Mouse (Mus musculus): ENCODE measurements around the gene Mrps12. TPM values are rescaled to one million over a fixed set of nuclear protein-coding genes. Genes with fewer than 3 reads are reported as not detected.

The Mrps12 gene
- polyA plus RNA-seq, 1 experiment from 2014 or later = 119 TPM

- H3K4me3 ChIP-seq (ENCODE audit: low read depth, low read length) = no peak overlapping the region
- H3K27me3 ChIP-seq (replicated peaks; ENCODE audit: control insufficient read depth, insufficient read depth, low read length) = no peaks in the 10 kb centered on the region
- H3K4me1 ChIP-seq (ENCODE audit: control insufficient read depth, insufficient read depth, low read length) = no peaks in the 10 kb centered on the region
- no peak overlapping the region for H3K4me2 ChIP-seq (ENCODE audit: low read depth, low read length)
- H3K9me3 ChIP-seq (ENCODE audit: control insufficient read depth, low read length) = no peaks in the 10 kb centered on the region
- H3K9ac ChIP-seq (ENCODE audit: low read depth, low read length) = no peak overlapping the region
- WGBS = 96% methylated on average over 2 of the region's 2 CpGs
- H3K27ac ChIP-seq (replicated peaks; ENCODE audit: low read depth, low read length) = no peak overlapping the region
- ATAC-seq (ENCODE audit: low read depth) (no peak), DNase-seq (ENCODE audit: low spot score) (no peak)
- peaks cover 6% of the 10 kb centered on the region for H3K36me3 ChIP-seq (ENCODE audit: control insufficient read depth, insufficient read depth, low read length)
Observed at GRCm38 (mm10) chr7:28724613-28725012, 17.0 kb downstream of the Mrps12 start.

DNA sequence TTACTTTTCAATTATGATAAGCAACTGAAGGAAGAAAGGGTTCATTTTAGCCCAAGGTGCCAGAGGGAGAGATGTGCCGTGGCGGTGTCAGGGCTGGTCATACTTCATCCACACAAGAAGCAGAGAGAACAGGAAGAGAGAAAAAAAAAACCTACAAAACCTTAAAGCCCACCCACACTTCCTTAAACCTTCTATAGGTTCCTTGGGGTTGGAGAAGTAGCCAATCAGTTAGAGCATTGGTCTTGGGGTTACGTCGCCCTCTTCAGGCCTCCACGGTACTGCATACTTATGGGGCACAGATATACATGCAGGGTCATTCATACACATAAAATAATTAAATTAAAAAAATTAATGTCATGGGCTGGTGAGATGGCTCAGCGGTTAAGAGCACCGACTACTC lies 19.5 kb downstream of the Mrps12 start:
- Histone ChIP-seq H3K9me3 (ENCODE audit: control insufficient read depth, low read length) (no peaks in the 10 kb centered on the region), H3K4me2 (ENCODE audit: low read depth, low read length) (no peak overlapping the region), H3K9ac (ENCODE audit: low read depth, low read length) (no peak overlapping the region), H3K4me3 (ENCODE audit: low read depth, low read length) (no peak overlapping the region), H3K27me3 (replicated peaks; ENCODE audit: control insufficient read depth, insufficient read depth, low read length) (no peaks in the 10 kb centered on the region), H3K36me3 (ENCODE audit: control insufficient read depth, insufficient read depth, low read length) (peaks cover 6% of the 10 kb centered on the region), H3K27ac (replicated peaks; ENCODE audit: low read depth, low read length) (no peak overlapping the region), H3K4me1 (ENCODE audit: control insufficient read depth, insufficient read depth, low read length) (no peaks in the 10 kb centered on the region)
- DNase-seq (ENCODE audit: low spot score) (no peak), ATAC-seq (ENCODE audit: low read depth) (no peak)
- WGBS = 91% methylated on average over 7 of the region's 7 CpGs

DNA sequence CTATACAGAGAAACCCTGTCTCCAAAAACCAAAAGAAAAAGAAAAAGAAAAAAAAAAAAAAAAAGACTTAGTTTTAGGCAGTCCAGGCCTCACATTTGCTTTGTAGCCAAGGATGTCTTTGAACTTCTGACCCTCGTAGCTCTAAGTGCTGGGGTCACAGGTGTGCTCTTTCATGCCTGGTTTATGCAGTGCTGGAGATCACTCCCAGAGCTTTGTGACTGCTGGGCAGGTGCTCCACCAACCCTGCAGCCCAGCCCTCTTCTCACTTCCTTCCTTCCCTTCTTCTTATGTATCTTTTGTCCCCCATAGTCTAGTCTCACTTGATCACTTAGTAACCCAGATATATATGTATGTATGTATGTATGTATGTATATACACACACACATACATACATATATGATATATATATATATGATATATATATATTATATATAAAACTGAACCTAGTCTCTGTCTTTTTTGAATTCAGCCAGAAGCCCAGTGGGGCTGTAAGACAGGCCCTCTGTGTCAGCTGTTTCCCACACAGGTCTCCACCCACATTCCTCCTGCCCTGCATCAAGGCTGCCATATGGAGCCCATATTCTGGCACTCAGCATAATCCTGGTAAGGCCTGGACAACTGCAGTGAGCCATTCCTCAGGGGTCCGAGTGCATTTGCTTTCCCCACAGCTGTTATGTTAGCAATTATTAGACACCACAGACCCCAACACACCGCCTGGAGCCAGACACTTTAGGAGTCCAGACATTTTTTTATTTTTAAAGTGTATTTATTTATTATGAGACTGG lies 20.7 kb downstream of the Mrps12 start:
- peaks cover 6% of the 10 kb centered on the region for H3K36me3 ChIP-seq (ENCODE audit: control insufficient read depth, insufficient read depth, low read length)
- peak; percentile 64 for ATAC-seq (ENCODE audit: low read depth)
- no peaks in the 10 kb centered on the region for H3K9me3 ChIP-seq (ENCODE audit: control insufficient read depth, low read length)
- H3K4me1 ChIP-seq (ENCODE audit: control insufficient read depth, insufficient read depth, low read length) = peaks cover 4% of the 10 kb centered on the region
- no peak overlapping the region for H3K9ac ChIP-seq (ENCODE audit: low read depth, low read length)
- no peak overlapping the region for H3K4me2 ChIP-seq (ENCODE audit: low read depth, low read length)
- no peak overlapping the region for H3K27ac ChIP-seq (replicated peaks; ENCODE audit: low read depth, low read length)
- no peak overlapping the region for H3K4me3 ChIP-seq (ENCODE audit: low read depth, low read length)
- WGBS = 40% methylated on average over 3 of the region's 3 CpGs
- H3K27me3 ChIP-seq (replicated peaks; ENCODE audit: control insufficient read depth, insufficient read depth, low read length) = no peaks in the 10 kb centered on the region
- DNase-seq (ENCODE audit: low spot score) = peak; percentile 88

- Histone ChIP-seq H3K36me3 (ENCODE audit: control insufficient read depth, insufficient read depth, low read length) (peaks cover 2% of the 10 kb centered on the region), H3K4me3 (ENCODE audit: low read depth, low read length) (no peak overlapping the region), H3K27ac (replicated peaks; ENCODE audit: low read depth, low read length) (0 out of 2 replicates have a peak overlapping the region, but pooled peaks have one; percentile 10), H3K27me3 (replicated peaks; ENCODE audit: control insufficient read depth, insufficient read depth, low read length) (no peaks in the 10 kb centered on the region), H3K9me3 (ENCODE audit: control insufficient read depth, low read length) (no peaks in the 10 kb centered on the region), H3K4me1 (ENCODE audit: control insufficient read depth, insufficient read depth, low read length) (peaks cover 5% of the 10 kb centered on the region), H3K4me2 (ENCODE audit: low read depth, low read length) (no peak overlapping the region), H3K9ac (ENCODE audit: low read depth, low read length) (no peak overlapping the region)
- no peak for DNase-seq (ENCODE audit: low spot score)
- ATAC-seq (ENCODE audit: low read depth) = no peak
- WGBS = 78% methylated on average over 2 of the region's 2 CpGs
Observed at GRCm38 (mm10) chr7:28719650-28720049, 22.0 kb downstream of the Mrps12 start.

- ATAC-seq (ENCODE audit: low read depth) = no peak
- 30% methylated on average over 4 of the region's 4 CpGs for WGBS
- Histone ChIP-seq H3K27ac (replicated peaks; ENCODE audit: low read depth, low read length) (no peak overlapping the region), H3K4me2 (ENCODE audit: low read depth, low read length) (0 out of 2 replicates have a peak overlapping the region, but pooled peaks have one; percentile 10), H3K4me3 (ENCODE audit: low read depth, low read length) (no peak overlapping the region), H3K4me1 (ENCODE audit: control insufficient read depth, insufficient read depth, low read length) (peaks cover 5% of the 10 kb centered on the region), H3K9ac (ENCODE audit: low read depth, low read length) (0 out of 2 replicates have a peak overlapping the region, but pooled peaks have one; percentile 14), H3K27me3 (replicated peaks; ENCODE audit: control insufficient read depth, insufficient read depth, low read length) (no peaks in the 10 kb centered on the region), H3K9me3 (ENCODE audit: control insufficient read depth, low read length) (no peaks in the 10 kb centered on the region), H3K36me3 (ENCODE audit: control insufficient read depth, insufficient read depth, low read length) (no peaks in the 10 kb centered on the region)
- DNase-seq (ENCODE audit: low spot score) = no peak
Observed at GRCm38 (mm10) chr7:28719159-28719558, 22.5 kb downstream of the Mrps12 start.

GRCm38 (mm10) chr7:28717726-28718125 lies 23.9 kb downstream of the Mrps12 start:
- DNase-seq (ENCODE audit: low spot score) = no peak
- Histone ChIP-seq H3K4me2 (ENCODE audit: low read depth, low read length) (peak overlapping the region; percentile 75), H3K36me3 (ENCODE audit: control insufficient read depth, insufficient read depth, low read length) (no peaks in the 10 kb centered on the region), H3K9ac (ENCODE audit: low read depth, low read length) (0 out of 2 replicates have a peak overlapping the region, but pooled peaks have one; percentile 75), H3K27ac (replicated peaks; ENCODE audit: low read depth, low read length) (no peak overlapping the region), H3K4me3 (ENCODE audit: low read depth, low read length) (peak overlapping the region; percentile 52), H3K4me1 (ENCODE audit: control insufficient read depth, insufficient read depth, low read length) (peaks cover 5% of the 10 kb centered on the region), H3K27me3 (replicated peaks; ENCODE audit: control insufficient read depth, insufficient read depth, low read length) (no peaks in the 10 kb centered on the region), H3K9me3 (ENCODE audit: control insufficient read depth, low read length) (no peaks in the 10 kb centered on the region)
- WGBS = 65% methylated on average over 10 of the region's 10 CpGs
- ATAC-seq (ENCODE audit: low read depth) = no peak

GRCm38 (mm10) chr7:28716590-28717281 lies 24.9 kb downstream of the Mrps12 start, which contains the start of gene Fbxo17:
Fbxo17 (plus strand) TSS chr7:28716804.
- Histone ChIP-seq H3K27me3 (replicated peaks; ENCODE audit: control insufficient read depth, insufficient read depth, low read length) (no peaks in the 10 kb centered on the region), H3K9me3 (ENCODE audit: control insufficient read depth, low read length) (no peaks in the 10 kb centered on the region), H3K36me3 (ENCODE audit: control insufficient read depth, insufficient read depth, low read length) (no peaks in the 10 kb centered on the region), H3K4me3 (ENCODE audit: low read depth, low read length) (peak within 1 kb of the TSS; percentile 52), H3K4me2 (ENCODE audit: low read depth, low read length) (peak within 1 kb of the TSS; percentile 75), H3K4me1 (ENCODE audit: control insufficient read depth, insufficient read depth, low read length) (peaks cover 5% of the 10 kb centered on the region), H3K9ac (ENCODE audit: low read depth, low read length) (peak within 1 kb of the TSS; percentile 75), H3K27ac (replicated peaks; ENCODE audit: low read depth, low read length) (peak within 1 kb of the TSS; percentile 78)
- 2% methylated on average over 21 of the region's 36 CpGs for WGBS
- DNase-seq (ENCODE audit: low spot score) = peak; percentile 90
- peak; percentile 81 for ATAC-seq (ENCODE audit: low read depth)

DNA sequence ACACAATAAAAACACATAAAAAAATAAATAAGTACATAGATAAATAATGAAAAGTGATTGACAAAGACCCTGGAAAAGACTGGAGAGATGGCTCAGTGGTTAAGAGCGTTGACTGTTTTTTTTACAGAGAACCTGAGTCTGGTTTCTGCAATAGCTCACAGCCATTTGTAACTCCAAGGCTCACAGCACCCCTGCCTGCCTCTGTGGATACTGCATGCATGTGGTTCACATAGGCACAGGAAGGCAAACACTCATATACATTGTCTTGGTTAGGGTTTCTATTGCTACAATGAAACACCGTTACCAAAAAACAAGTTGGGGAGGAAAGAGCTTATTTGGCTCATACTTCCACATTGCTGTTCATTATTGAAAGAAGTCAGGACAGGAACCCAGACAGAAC lies 26.0 kb downstream of the Mrps12 start:
- H3K9ac ChIP-seq (ENCODE audit: low read depth, low read length) = no peak overlapping the region
- ATAC-seq (ENCODE audit: low read depth) (no peak), DNase-seq (ENCODE audit: low spot score) (no peak)
- no peak overlapping the region for H3K4me3 ChIP-seq (ENCODE audit: low read depth, low read length)
- H3K27me3 ChIP-seq (replicated peaks; ENCODE audit: control insufficient read depth, insufficient read depth, low read length) = no peaks in the 10 kb centered on the region
- 89% methylated on average over 2 of the region's 2 CpGs for WGBS
- peaks cover 5% of the 10 kb centered on the region for H3K4me1 ChIP-seq (ENCODE audit: control insufficient read depth, insufficient read depth, low read length)
- H3K9me3 ChIP-seq (ENCODE audit: control insufficient read depth, low read length) = no peaks in the 10 kb centered on the region
- H3K36me3 ChIP-seq (ENCODE audit: control insufficient read depth, insufficient read depth, low read length) = no peaks in the 10 kb centered on the region
- H3K27ac ChIP-seq (replicated peaks; ENCODE audit: low read depth, low read length) = no peak overlapping the region
- H3K4me2 ChIP-seq (ENCODE audit: low read depth, low read length) = no peak overlapping the region

Data from embryonic facial prominence, embryonic 14.5 days (tissue).